Mouse (Mus musculus) gastrocnemius, postnatal 25 days (tissue): ENCODE results near the gene Pomgnt1. TPM values are rescaled to one million over a fixed set of nuclear protein-coding genes. Genes with fewer than 3 reads are reported as not detected.

Experiments
- DNase-seq: peaks from one replicate; pipeline ENCODE4 v3.0.0; 2022
- total RNA-seq, 2 experiments: library from RNA; stranded (reverse); gene quantifications; 1 replicate in 1 of 2; 2 replicates in 1 of 2; pipeline ENCODE4 v1.2.3; 2021

Pomgnt1 gene
- total RNA-seq, 2 experiments from 2014 or later, result 48.1 to 48.2 TPM

DNA sequence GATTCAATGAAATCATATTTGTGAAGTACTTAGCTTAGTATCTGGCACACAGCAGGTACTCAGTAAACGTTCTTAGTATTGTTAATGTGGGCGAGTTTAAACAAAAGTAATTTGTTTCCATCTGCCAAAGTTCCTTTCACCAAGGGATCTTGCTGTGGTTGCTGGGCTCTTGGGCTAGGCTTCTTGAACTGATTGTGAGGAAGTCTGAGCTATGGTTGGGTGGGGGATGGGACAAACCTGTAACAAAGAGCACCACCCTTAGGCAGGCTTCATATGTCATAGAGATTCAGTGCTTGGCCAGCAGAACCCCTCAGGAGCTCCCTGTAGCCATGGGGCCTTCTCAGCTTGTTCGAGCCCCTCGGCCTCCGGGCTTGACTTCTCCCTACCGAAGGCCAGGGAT lies 49.4 kb downstream of the Pomgnt1 start, which contains the start of the genes 1700042G07Rik and Gm49337:
Gene 1700042G07Rik, plus strand, starts transcription at position 301 of the 400 bp plus-strand sequence.
Gene Gm49337, plus strand, starts transcription at position 313 of the 400 bp plus-strand sequence.
- DNase-seq, result no peak

DNA sequence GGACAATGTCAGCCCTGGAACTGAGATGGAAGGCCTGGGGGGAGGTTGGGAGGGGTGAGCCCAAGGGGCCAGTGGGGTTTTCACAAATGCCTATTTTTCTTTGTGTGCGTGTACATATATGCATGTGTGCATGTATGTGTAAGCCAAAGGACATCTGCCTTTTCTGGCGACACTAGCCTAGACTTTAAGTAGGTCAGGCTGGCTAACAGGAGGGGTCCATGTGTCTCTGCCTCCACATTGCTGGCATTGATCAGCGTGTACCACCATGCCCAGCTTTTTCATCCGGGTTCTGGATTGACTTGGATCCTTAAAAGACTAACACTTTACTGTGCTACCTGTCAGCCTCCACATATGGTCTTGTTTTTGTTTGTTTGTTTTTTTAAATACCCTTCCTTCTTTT lies 50.1 kb downstream of the Pomgnt1 start:
- no peak for DNase-seq

DNA sequence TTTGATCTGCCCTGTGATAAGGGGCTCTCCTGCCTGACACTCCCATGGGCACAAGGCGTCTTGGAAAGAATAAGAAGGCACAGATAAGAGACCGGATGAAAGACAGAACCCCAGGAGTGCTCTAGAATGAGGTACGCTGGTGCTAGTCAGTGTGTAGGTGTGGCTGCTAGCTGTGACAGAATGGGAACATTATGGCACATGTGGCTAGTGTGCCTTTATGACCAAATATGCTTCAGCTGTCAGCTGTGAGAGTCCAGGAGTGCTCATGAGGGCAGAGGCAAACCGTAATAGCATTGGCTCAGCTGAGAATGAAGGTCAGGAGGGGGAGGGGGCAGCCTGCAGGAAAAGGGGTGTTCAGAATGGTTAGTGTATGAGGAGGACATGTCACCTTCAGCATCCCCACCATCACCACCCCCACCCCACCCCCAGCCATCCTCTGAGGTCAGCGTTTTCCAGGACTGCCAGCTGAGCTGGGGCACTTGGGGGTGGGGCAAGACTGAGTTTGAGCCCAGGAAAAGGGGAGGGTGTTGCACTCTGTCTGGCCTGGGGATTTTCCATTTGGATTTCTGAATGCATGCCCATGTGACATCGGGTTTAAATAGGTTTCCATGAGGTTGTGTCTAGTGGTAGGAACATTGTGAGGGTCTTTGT lies 51.0 kb downstream of the Pomgnt1 start:
- no peak for DNase-seq

DNA sequence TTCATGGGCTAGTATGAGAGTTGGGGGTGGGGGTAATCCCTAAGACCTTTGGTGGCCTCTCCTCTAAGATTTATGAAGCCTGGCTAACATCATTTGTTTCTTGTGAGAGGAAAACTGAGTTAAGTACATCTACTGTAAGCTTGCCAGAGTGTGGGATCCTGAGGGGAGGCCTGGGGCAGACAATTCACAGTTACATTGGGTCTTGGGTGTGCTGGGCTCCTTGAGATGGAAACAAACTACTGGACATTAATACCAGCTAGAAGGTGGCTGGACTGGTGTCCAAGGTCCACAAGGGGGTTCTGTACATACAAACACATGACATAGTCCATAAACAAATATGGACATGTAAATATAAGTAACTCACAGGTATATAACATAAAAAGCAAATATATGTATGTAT lies 51.5 kb downstream of the Pomgnt1 start:
- DNase-seq, result no peak

DNA sequence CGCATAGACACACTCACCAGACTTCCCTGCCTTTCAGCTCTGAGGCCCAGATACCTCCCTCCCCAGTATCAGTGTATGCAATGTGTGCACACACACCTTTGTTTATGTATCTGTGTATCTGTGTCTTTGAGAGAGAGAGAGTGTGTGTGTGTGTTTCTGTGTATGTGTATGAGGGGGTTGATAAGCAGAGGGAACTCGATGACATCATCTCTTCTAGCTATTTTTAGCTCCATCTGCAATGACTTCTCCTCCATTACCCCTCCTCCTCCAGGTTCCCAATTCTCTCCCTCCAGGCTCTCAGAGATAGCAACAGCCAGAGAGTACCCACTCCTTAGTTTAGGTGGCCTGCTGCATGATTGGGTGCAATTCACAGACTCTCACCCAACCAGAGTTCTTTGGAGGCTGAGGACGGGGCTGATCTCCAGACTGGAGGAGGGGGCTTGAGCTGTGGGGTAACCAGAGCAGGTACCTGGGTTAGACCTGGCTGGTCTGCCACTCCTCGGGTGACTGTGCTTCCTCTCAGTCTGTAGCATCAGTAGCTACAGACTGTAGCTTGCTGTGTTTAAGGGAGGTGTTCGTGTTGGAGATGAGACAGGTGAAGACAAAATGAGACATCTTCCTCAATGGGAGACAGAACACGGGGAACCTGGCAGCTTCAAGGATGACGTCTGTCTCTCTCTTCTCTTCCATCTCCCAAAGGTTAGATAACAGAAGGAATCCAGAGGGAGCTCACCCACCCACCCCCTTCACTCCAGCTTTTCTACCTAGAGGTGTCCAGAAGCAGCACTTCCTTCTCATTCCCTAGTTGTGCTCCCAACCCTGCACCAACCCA lies 52.3 kb downstream of the Pomgnt1 start:
- no peak for DNase-seq

DNA sequence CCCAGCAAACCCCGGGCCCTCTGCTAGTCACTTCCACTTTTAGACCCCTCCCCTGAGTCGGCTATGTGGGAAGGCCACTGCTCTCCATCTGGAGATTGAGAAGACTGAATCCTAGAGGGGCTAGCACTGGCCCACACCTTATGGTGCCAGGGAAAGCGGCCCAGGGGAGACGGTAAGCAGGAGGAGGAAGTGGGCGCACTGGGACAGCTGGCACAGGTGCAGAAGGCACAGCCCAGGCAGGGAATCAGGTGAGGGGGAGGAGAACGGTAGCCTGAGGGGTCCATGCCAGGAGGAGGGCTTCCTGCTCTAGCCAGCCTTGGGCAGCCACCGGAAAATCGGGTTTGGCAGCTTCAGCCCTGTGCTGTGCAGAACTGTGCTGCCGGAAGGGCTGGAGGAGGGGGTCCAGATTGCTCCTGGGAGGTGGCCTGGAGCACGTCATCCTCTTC lies 52.9 kb downstream of the Pomgnt1 start:
- DNase-seq, result peak; percentile 64

DNA sequence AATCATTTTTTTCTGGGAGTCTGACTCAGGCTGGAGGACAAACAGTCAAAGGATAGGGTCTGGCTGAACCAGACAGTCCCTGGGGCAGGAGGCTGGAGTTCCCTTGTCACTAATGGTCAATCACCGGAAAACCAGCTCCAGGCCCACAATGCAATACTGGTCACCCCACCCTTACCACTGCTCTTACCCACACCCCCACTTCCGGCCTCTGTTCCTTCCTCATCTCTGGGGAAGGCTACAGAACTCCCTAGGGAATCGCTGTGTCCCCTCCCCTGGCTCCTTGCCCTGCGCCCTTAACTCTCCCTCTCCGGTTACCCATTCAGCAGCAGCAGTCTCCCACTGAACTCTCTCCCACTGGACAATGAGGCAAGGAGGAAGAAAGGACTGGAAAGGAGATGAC lies 53.5 kb downstream of the Pomgnt1 start:
- peak; percentile 75 for DNase-seq

DNA sequence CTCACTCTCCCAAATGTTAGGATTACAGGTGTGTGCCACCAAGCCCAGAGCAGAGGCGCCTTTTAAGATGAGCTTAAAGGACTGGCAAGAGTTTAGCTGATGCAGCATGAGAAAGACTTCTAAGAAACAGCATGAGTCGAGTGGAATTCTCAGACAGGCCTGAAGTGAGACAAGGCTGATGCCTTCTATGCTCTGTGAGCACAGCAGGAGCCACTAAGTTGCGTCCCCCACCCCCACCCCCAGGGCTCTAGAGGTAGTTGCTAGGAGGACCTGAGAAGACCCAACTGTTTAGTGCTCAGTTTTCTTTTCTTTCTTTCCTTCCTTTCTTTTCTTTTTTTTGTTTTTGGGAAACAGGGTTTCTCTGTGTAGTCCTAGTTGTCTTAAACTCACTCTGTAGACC lies 58.4 kb downstream of the Pomgnt1 start:
- no peak for DNase-seq

DNA sequence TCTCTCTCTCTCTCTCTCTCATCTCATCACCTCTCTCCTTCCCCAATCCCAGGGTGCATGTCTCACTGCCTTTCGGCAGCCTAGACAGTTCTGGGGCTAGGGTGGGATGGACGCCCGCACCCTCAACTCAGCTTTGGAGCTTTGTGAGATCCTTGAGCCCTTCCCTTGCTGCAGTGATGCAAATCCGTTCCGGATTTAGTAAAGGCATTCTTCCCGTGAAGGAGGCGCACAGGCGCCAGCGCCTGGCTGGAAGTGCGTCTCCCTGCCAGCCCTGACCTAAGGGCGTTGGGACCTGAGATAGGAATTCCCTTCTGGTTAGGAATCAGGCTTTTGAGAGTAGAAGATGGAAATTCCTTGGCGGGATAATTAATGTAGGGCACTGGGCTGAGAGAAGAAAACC lies 59.1 kb downstream of the Pomgnt1 start:
- peak; percentile 31 for DNase-seq

DNA sequence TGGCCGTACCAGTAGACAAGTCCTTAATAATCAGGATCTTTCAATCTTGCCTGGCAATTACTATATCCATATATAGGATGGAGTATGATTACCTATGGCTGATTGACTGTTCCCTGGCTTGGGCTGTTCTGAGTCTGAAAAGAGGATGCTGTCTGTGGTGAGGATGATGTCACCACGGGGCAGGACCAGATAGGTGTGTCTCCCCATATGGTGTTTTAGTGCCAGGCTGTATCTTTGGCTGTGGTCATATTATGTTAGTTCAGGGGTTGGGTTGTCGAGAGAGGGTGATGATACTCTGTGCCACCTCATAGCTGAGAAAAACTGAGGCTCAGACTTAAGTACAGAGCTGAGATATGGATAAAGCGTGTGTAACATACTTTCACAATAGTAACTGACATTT lies 61.4 kb downstream of the Pomgnt1 start:
- DNase-seq, result no peak

DNA sequence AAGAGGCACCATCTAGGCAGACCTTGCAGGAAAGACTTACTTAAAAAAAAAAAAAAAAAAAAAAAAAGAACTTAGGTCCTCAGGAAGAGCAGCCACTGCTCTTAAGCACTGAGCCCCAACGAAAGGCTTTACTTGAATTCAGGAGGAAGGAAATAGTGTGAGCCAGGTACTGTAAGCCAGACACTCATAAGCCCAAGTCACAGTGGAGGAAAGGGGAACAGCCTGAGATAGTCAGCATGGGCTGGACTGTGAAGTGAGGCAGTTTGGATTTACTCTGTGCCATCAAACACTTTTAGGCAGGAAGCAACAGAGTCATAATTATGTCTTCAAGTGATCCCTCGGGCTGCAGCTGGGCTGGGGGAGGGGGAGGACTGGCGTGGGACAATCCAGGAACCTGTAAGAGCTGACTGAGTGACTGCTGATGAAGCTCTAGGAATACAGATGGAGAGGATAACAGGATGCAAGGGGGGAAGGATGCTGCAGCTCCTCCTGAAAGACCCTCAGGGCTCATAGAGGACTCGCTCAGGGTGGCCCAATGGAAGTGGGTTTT lies 68.7 kb downstream of the Pomgnt1 start:
- no peak for DNase-seq

DNA sequence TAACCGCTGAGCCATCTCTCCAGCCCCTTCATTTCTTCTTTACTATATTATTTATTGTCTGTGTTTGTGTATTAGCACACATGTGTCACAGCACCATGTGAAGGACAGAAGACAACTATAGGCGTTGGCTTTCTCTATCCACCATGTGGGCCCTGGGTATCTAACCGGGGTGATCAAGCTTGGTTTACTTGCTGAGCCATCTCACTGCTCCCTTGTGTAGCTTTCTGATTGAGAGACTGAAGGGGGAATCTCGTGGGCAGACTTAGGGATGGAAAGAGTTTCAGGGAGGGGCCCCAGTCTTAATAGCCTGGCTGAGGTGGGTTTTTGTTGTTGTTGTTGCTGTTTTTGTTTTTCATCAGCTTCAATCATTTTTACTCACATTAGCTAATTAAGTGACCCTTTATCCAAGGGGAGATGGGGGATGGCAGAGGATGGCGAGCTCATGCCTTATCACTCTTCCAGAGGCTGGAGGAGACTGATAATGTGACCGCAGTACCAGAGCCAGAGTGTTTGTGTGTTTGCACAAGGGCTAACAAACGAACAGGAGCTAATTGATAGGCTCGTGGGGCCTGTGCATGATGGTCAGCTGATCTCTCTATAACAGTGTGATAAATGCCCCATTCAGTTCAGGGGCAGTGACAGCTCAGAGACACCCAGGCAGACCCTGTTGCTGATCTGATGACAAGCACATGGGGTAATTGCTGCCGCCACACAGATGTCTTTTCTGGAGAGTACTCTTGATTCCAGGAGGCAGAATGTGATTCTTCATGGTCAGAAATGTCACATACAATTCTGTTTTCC lies 70.1 kb downstream of the Pomgnt1 start:
- DNase-seq, result no peak

DNA sequence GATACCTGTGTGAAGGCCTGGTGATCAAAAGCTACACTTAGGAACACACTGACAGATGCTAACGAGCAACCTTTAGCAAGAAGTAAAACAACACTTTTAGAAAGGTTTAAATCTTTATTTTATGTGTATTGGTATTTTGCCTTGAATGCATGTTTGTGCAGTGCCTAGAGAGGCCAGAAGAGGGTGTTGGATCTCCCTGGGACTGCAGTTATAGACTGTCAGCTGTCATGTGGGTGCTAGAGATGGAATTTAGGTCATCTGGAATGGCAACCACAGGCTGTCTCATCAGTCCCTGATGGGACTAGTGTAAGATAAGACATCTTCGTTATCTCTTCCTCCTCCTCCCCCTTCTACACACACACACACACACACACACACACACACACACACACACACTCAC lies 74.8 kb downstream of the Pomgnt1 start:
- no peak for DNase-seq

DNA sequence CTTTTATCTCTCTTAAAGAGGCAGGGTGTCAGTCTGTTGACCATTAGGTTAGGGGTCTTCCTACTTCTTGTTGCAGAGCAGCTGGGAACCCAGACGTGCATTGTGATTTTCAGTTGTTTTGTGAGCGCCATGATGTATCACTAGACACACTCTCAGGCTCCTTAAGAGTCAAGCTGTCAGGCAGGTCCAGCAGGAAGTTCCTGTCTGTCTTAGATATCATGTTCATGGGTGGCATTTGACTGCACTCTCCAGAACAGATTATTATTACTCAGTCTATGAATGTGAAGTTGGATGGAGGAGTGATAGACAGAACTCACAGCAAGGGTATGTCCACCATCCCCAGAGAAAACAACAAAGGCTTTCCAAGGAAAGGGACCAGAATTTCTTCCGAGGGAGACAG lies 80.8 kb downstream of the Pomgnt1 start:
- DNase-seq, result no peak

DNA sequence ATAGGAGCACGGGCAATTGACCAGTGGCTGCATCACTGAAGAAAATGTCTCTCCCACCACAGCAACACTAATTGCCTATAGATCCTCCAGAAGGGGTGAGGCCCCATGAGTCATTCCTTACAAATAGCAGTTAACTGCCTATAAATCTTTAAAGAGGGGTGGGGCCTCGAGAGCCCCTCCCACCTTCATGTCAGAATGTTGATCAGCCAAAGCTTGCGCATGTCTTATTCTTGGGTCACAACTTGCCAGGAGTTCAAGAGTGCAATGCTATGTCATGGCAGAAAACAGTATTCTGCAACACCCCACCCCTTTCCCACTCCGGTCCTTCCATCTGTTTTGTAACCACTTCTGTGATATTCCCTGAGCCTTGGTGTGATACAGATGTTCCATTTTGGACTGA lies 82.9 kb downstream of the Pomgnt1 start:
- DNase-seq, result no peak

DNA sequence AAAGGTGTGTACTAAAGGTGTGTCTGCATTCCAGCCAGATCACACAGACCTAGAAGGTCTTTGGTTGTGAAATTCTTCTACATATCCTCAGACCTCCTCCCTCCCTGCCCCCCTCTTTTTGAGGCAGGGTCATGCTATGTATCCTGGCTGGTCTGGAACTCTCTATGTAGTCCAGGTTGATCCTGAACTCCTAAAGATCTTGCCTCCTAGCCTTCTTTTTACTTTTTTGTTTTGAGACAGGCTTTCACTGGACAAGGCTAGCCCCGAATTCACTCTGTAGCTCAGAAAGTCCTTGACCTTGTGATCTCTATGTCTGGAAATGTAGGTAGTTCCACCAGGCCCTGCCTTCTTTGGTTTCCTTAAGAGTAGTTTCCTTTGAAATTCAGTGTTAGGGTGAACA lies 85.3 kb downstream of the Pomgnt1 start:
- no peak for DNase-seq

Other genes with a start within 250 kb of the Pomgnt1 start
- not detected for gene Kncn, start 239.4 kb upstream of the Pomgnt1 start, total RNA-seq
- gene 6430628N08Rik, start 233.2 kb upstream of the Pomgnt1 start, total RNA-seq, result not detected
- gene Dmbx1, start 183.9 kb upstream of the Pomgnt1 start, total RNA-seq, result not detected
- under 1 TPM; 0.35 to 0.46 TPM for gene Faah, start 105.9 kb upstream of the Pomgnt1 start, total RNA-seq
- gene Nsun4, start 70.0 kb upstream of the Pomgnt1 start, total RNA-seq, result 10 to 100 TPM; 15.3 to 16.7 TPM
- 1,000 to 10,000 TPM in 1 of 2 experiments, 100 to 1,000 TPM in 1; 981 to 1,020 TPM for gene Uqcrh, start 48.8 kb upstream of the Pomgnt1 start, total RNA-seq
- 10 to 100 TPM; 17.8 to 20.3 TPM for gene Lrrc41, start 48.6 kb upstream of the Pomgnt1 start, total RNA-seq
- gene Rad54l, start 150 bp upstream of the Pomgnt1 start, total RNA-seq, result under 1 TPM; 0.36 to 0.91 TPM
- gene Lurap1, start 27.5 kb downstream of the Pomgnt1 start, total RNA-seq, result 1 to 10 TPM; 7.3 to 8.2 TPM
- gene Tspan1, start 43.8 kb downstream of the Pomgnt1 start, total RNA-seq, result not detected
- gene 1700042G07Rik, start 49.5 kb downstream of the Pomgnt1 start, total RNA-seq, result not detected
- under 1 TPM; 0.29 to 0.82 TPM for gene Gm49337, start 49.5 kb downstream of the Pomgnt1 start, total RNA-seq
- 1 to 10 TPM; 5.3 to 6.8 TPM for gene Pik3r3, start 97.8 kb downstream of the Pomgnt1 start, total RNA-seq